ENCODE assay signal across 9 mouse cellular contexts in the genomic region with DNA sequence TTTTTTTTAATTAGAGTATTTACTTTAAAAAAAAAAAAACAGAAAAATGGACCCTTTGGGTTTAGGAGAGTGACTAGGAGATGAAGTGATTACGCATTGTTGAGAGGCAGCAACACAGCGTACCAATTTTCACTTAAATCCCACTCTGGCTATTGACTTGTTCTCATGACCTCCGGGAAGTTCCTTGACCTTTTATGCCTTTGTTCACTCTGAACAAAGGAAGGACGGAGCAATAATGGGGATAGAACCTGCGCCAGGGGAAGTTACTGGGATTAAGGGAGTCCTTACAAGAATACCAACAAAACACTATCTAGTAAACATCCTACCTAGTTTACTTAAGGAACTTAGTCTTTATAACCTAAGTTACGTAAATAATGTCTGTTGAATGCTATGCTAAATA. TPM values are rescaled to one million over a fixed set of nuclear protein-coding genes. Genes with fewer than 3 reads are reported as not detected.
DNase-seq lines count a peak whose midpoint lies in the region; ATAC-seq and TF ChIP-seq lines count a peak whose summit lies in the region.
"Had no signal": no experiment of that assay in that cellular context is flagged by ENCODE, and none has a peak within 500 bp of the region (broad histone marks: within the 10 kb centered on the region; RNA-seq: fewer than 3 reads in every experiment).

No protein-coding gene starts in this region.

- no peak overlapping the region for H3K9ac ChIP-seq in kidney, embryonic 14.5 days (ENCODE audit: low read depth, low read length)
- H3K9ac ChIP-seq in stomach, embryonic 15.5 days = no peak overlapping the region
- no peak overlapping the region for H3K9ac ChIP-seq in stomach, postnatal 0 days (ENCODE audit: low read length)
- no peak overlapping the region for H3K9ac ChIP-seq in embryonic facial prominence, embryonic 14.5 days (ENCODE audit: low read depth, low read length)
- H3K9ac ChIP-seq: limb, embryonic 15.5 days had no signal

- WGBS in kidney, embryonic 14.5 days = 44% methylated on average over 6 of the region's 6 CpGs
- WGBS in stomach, embryonic 15.5 days = 48% methylated on average over 6 of the region's 6 CpGs
- 64% methylated on average over 6 of the region's 6 CpGs for WGBS in stomach, postnatal 0 days
- 58% methylated on average over 6 of the region's 6 CpGs for WGBS in embryonic facial prominence, embryonic 14.5 days

- TF ChIP-seq CTCF in stomach, postnatal 0 days (IDR thresholded peaks at IDR 0.05; ENCODE audit: low read depth) = no peak

- H3K4me2 ChIP-seq in kidney, embryonic 14.5 days (replicated peaks; ENCODE audit: low read depth, low read length) = peak overlapping the region; percentile 52
- peak overlapping the region; percentile 26; the same call in 1 of the 2 replicates for H3K4me2 ChIP-seq in stomach, embryonic 15.5 days
- no peak overlapping the region; the same call in 1 of the 2 replicates for H3K4me2 ChIP-seq in stomach, postnatal 0 days (replicated peaks; ENCODE audit: low read depth)
- peak overlapping the region; percentile 45; the same call in 1 of the 2 replicates for H3K4me2 ChIP-seq in embryonic facial prominence, embryonic 14.5 days (ENCODE audit: low read depth, low read length)

- H3K9me3 ChIP-seq in kidney, embryonic 14.5 days (ENCODE audit: control insufficient read depth, low read length) = no peaks in the 10 kb centered on the region
- no peaks in the 10 kb centered on the region for H3K9me3 ChIP-seq in stomach, embryonic 15.5 days
- H3K9me3 ChIP-seq in stomach, postnatal 0 days (ENCODE audit: control insufficient read depth, low read length) = no peaks in the 10 kb centered on the region
- H3K9me3 ChIP-seq in embryonic facial prominence, embryonic 14.5 days (ENCODE audit: control insufficient read depth, low read length) = no peaks in the 10 kb centered on the region
- H3K9me3 ChIP-seq: limb, embryonic 15.5 days had no signal

- DNase-seq in kidney, postnatal 25 days = no peak
- no peak for DNase-seq in stomach, postnatal 0 days (ENCODE audit: low spot score)
- no peak for DNase-seq in embryonic facial prominence, embryonic 14.5 days (ENCODE audit: low spot score)
- DNase-seq in right cerebral cortex, adult 2 months (ENCODE audit: low spot score in 2 of 2) = no peak
- DNase-seq in testis, postnatal 10 days (ENCODE audit: low spot score) = no peak
- DNase-seq: adrenal gland, postnatal 14 days had no signal

- peaks cover 8% of the 10 kb centered on the region for H3K4me1 ChIP-seq in kidney, embryonic 14.5 days (ENCODE audit: control insufficient read depth, insufficient read depth, low read length)
- peaks cover 21% of the 10 kb centered on the region for H3K4me1 ChIP-seq in stomach, embryonic 15.5 days
- H3K4me1 ChIP-seq in stomach, postnatal 0 days (replicated peaks; ENCODE audit: control insufficient read depth, insufficient read depth) = no peaks in the 10 kb centered on the region; the same call in none of the 2 replicates
- H3K4me1 ChIP-seq in embryonic facial prominence, embryonic 14.5 days (ENCODE audit: control insufficient read depth, insufficient read depth, low read length) = peaks cover 5% of the 10 kb centered on the region; the same call in 1 of the 2 replicates

- ATAC-seq in kidney, embryonic 14.5 days (ENCODE audit: low FRiP score, low TSS enrichment) = no peak
- no peak for ATAC-seq in stomach, embryonic 15.5 days (ENCODE audit: insufficient read depth, low FRiP score, low read depth)
- ATAC-seq in stomach, postnatal 0 days (ENCODE audit: low FRiP score, low TSS enrichment) = no peak
- ATAC-seq in embryonic facial prominence, embryonic 14.5 days (ENCODE audit: low read depth) = no peak

- TF ChIP-seq EP300 in stomach, postnatal 0 days (optimal IDR thresholded peaks at IDR 0.05) = no peak

- peak overlapping the region; percentile 85; the same call in 1 of the 2 replicates for H3K27ac ChIP-seq in kidney, embryonic 14.5 days (ENCODE audit: low read depth, low read length)
- peak overlapping the region; percentile 67; the same call in 1 of the 2 replicates for H3K27ac ChIP-seq in stomach, embryonic 15.5 days
- H3K27ac ChIP-seq in stomach, postnatal 0 days (replicated peaks) = no peak overlapping the region
- H3K27ac ChIP-seq in embryonic facial prominence, embryonic 14.5 days (replicated peaks; ENCODE audit: low read depth, low read length) = no peak overlapping the region
- H3K27ac ChIP-seq: limb, embryonic 15.5 days had no signal

- no peaks in the 10 kb centered on the region for H3K36me3 ChIP-seq in kidney, embryonic 14.5 days (ENCODE audit: control insufficient read depth, insufficient read depth, low read length)
- H3K36me3 ChIP-seq in stomach, embryonic 15.5 days = no peaks in the 10 kb centered on the region
- H3K36me3 ChIP-seq in stomach, postnatal 0 days (ENCODE audit: control insufficient read depth, insufficient read depth, low read length) = no peaks in the 10 kb centered on the region
- no peaks in the 10 kb centered on the region for H3K36me3 ChIP-seq in embryonic facial prominence, embryonic 14.5 days (ENCODE audit: control insufficient read depth, insufficient read depth, low read length)
- H3K36me3 ChIP-seq: limb, embryonic 15.5 days had no signal

- H3K4me3 ChIP-seq in kidney, embryonic 14.5 days (ENCODE audit: low read length) = peak overlapping the region; percentile 24; the same call in 1 of the 2 replicates
- H3K4me3 ChIP-seq in stomach, embryonic 15.5 days (replicated peaks) = no peak overlapping the region
- no peak overlapping the region for H3K4me3 ChIP-seq in stomach, postnatal 0 days (ENCODE audit: low read depth, low read length)
- no peak overlapping the region for H3K4me3 ChIP-seq in embryonic facial prominence, embryonic 14.5 days (ENCODE audit: low read depth, low read length)

- no peaks in the 10 kb centered on the region for H3K27me3 ChIP-seq in kidney, embryonic 14.5 days (ENCODE audit: control insufficient read depth, insufficient read depth, low read length)
- H3K27me3 ChIP-seq in stomach, embryonic 15.5 days (replicated peaks) = no peaks in the 10 kb centered on the region
- no peaks in the 10 kb centered on the region for H3K27me3 ChIP-seq in stomach, postnatal 0 days (ENCODE audit: control insufficient read depth, insufficient read depth, low read length)
- H3K27me3 ChIP-seq in embryonic facial prominence, embryonic 14.5 days (replicated peaks; ENCODE audit: control insufficient read depth, insufficient read depth, low read length) = no peaks in the 10 kb centered on the region
- H3K27me3 ChIP-seq: limb, embryonic 15.5 days had no signal

RNA-seq across cellular contexts. Expression of gene BC052040, which starts 1.5 kb away (rescaled TPM):
- 11.3 and 16.2 TPM in 2 replicates for polyA plus RNA-seq in kidney, embryonic 14.5 days (2014; fragmentation: Nextera tagmentation; extraction: Ambion mirVana)
- polyA plus RNA-seq in stomach, embryonic 15.5 days (2015; fragmentation: Nextera tagmentation; extraction: Ambion mirVana) = 11.9 and 15.4 TPM in 2 replicates
- 3.8 and 4.4 TPM in 2 replicates for polyA plus RNA-seq in stomach, postnatal 0 days (2015; fragmentation: Nextera tagmentation; extraction: Ambion mirVana)
- polyA plus RNA-seq in embryonic facial prominence, embryonic 14.5 days (2014; fragmentation: Nextera tagmentation; extraction: Ambion mirVana) = 9.8 and 10.6 TPM in 2 replicates

Comparison
In these comparisons a context has a peak if more than half of its experiments do, and no peak if none do; other contexts are left out.
1. H3K27ac ChIP-seq: peak in kidney, embryonic 14.5 days (single experiment) and stomach, embryonic 15.5 days (single experiment); none in stomach, postnatal 0 days (single experiment) and embryonic facial prominence, embryonic 14.5 days (single experiment).